Mouse (Mus musculus) forebrain, embryonic 10.5 days (tissue): ENCODE measurements at regions not wholly inside any gene's neighbourhood (a gene's known extent, or its start where the extent isn't known, plus 50 kb on each side); places are given as distances from the start of the nearest gene placed in this dataset.
A peak's percentile ranks its signal among the peaks of the same experiment; 100 is the strongest.

ENCODE experiments used
- DNase-seq: peaks from one replicate; pipeline ENCODE4 v3.0.0-alpha.2; 2017; ENCODE audit warnings: low spot score; ENCODE audit errors: extremely low spot score
- H3K27ac ChIP-seq: fragments of 300-500 bp; sonication (generic); 2 replicates; pipeline ENCODE4 v1.5.1; 2016; ENCODE audit warnings: mild to moderate bottlenecking
- H3K27me3 ChIP-seq: fragments of 300-500 bp; sonication (generic); 2 replicates; pipeline ENCODE4 v1.6.1; 2016; ENCODE audit warnings: mild to moderate bottlenecking; ENCODE audit not compliant: poor library complexity, severe bottlenecking
- H3K36me3 ChIP-seq: fragments of 300-500 bp; sonication (generic); replicated peaks from 2 replicates; pipeline ENCODE4 v1.6.1; 2016; ENCODE audit warnings: mild to moderate bottlenecking, moderate library complexity
- H3K4me1 ChIP-seq: fragments of 300-500 bp; sonication (generic); 2 replicates; pipeline ENCODE4 v1.6.1; 2016
- H3K4me3 ChIP-seq: fragments of 300-500 bp; sonication (generic); 2 replicates; pipeline ENCODE4 v1.5.1; 2016; ENCODE audit warnings: mild to moderate bottlenecking, moderate library complexity
- H3K9me3 ChIP-seq: fragments of 300-500 bp; sonication (generic); 2 replicates; pipeline ENCODE4 v1.6.1; 2016; ENCODE audit warnings: mild to moderate bottlenecking, moderate library complexity
- WGBS: fragments of 180-500 bp; shearing (Covaris S2); methylation state at CpG from one replicate; pipeline ENCODE4 v1.1.7; 2016; 5-methylcytosine and 5-hydroxymethylcytosine counted together

- peak overlapping the region; percentile 79 for H3K27ac ChIP-seq
- no peaks in the 10 kb centered on the region for H3K9me3 ChIP-seq
- peak overlapping the region; percentile 43 for H3K4me3 ChIP-seq
- peaks cover 33% of the 10 kb centered on the region for H3K4me1 ChIP-seq
- 12% methylated on average over 17 of the region's 17 CpGs for WGBS
- no peaks in the 10 kb centered on the region for H3K36me3 ChIP-seq
- H3K27me3 ChIP-seq, result peaks cover 7% of the 10 kb centered on the region; the same call in 1 of the 2 replicates
- peak; percentile 36 for DNase-seq
Measured at GRCm38 (mm10) chr5:100217178-100218035, 57.8 kb upstream of the Tmem150c start.

GRCm38 (mm10) chr5:100213901-100214300, 54.3 kb upstream of the Tmem150c start:
- Histone ChIP-seq H3K4me3 (no peak overlapping the region), H3K4me1 (peaks cover 33% of the 10 kb centered on the region), H3K27ac (no peak overlapping the region), H3K9me3 (no peaks in the 10 kb centered on the region), H3K27me3 (peaks cover 7% of the 10 kb centered on the region; the same call in 1 of the 2 replicates), H3K36me3 (no peaks in the 10 kb centered on the region)
- no peak for DNase-seq
- WGBS, result 78% methylated on average over 8 of the region's 8 CpGs

GRCm38 (mm10) chr5:100210708-100211107, 51.1 kb upstream of the Tmem150c start:
- Histone ChIP-seq H3K4me3 (no peak overlapping the region), H3K27ac (no peak overlapping the region), H3K9me3 (no peaks in the 10 kb centered on the region), H3K4me1 (peaks cover 8% of the 10 kb centered on the region; the same call in 1 of the 2 replicates), H3K36me3 (no peaks in the 10 kb centered on the region), H3K27me3 (no peaks in the 10 kb centered on the region)
- 85% methylated on average over 5 of the region's 5 CpGs for WGBS
- DNase-seq, result no peak
